Mouse (Mus musculus): ENCODE measurements at regions not wholly inside any gene's neighbourhood (a gene's known extent, or its start where the extent isn't known, plus 50 kb on each side); places are given as distances from the start of the nearest gene placed in this dataset.

DNA sequence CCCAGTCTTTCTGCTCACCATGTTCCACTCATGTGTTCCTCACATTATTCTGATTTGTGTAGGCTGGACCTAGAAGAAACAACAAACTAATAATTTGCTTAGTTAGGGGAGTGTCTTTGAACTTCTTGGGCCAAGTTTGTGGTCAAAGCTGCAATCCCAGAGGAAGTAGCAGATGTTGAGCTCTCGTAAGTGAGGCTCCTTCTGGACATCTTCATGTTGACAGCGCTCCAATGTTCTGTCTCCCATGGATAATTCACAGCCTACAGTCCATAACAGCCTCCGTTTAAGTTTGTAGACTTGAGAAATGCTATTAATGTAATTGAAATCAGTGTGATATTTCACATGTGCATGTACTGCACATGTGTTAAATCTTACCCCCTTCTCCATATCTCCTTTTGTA, 88.0 kb downstream of the Zfp330 start:
- H3K27me3 ChIP-seq (ENCODE audit: control insufficient read depth, insufficient read depth, low read length, poor library complexity, severe bottlenecking), result no peaks in the 10 kb centered on the region; the same call in 1 of the 2 replicates
- no peaks in the 10 kb centered on the region for H3K9me3 ChIP-seq (replicated peaks; ENCODE audit: control insufficient read depth, insufficient read depth, low read length, poor library complexity, severe bottlenecking)
- TF ChIP-seq POLR2A (IDR thresholded peaks at IDR 0.05; ENCODE audit: insufficient read depth, low read length) (no peak), EP300 (IDR thresholded peaks at IDR 0.05; ENCODE audit: insufficient read depth, low read depth, low read length) (no peak), CTCF (IDR thresholded peaks at IDR 0.05; ENCODE audit: low read depth, low read length) (no peak)
- H3K36me3 ChIP-seq (ENCODE audit: control insufficient read depth, insufficient read depth, low read length, poor library complexity, severe bottlenecking), result no peaks in the 10 kb centered on the region
- no peak overlapping the region for H3K27ac ChIP-seq (ENCODE audit: insufficient read depth, low read length)
- H3K4me1 ChIP-seq (ENCODE audit: control insufficient read depth, insufficient read depth, low read length), result no peaks in the 10 kb centered on the region
- H3K9ac ChIP-seq (ENCODE audit: low read depth, poor library complexity, severe bottlenecking), result no peak overlapping the region
- H3K4me3 ChIP-seq (ENCODE audit: low read depth, low read length), result no peak overlapping the region

DNA sequence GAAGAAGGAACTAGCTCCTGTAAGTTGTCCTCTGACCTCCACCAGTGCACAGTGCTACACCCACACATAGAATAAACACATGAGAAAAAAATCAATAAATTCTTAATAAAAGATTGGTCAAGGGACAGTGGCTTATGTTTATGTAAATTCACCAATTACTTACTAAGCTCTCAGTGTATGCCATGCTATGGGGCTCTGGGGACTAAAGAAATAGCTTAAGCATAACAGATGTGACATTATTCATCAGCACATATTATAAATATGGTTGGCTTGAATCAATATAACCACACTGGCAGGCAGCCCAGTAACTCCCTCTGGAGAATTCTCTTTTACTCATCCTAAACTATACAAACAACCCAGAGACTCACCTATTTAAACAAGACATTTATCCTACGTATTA, 95.2 kb downstream of the Zfp330 start:
- H3K27ac ChIP-seq (ENCODE audit: insufficient read depth, low read length), result no peak overlapping the region
- no peak overlapping the region for H3K4me3 ChIP-seq (ENCODE audit: low read depth, low read length)
- H3K9me3 ChIP-seq (replicated peaks; ENCODE audit: control insufficient read depth, insufficient read depth, low read length, poor library complexity, severe bottlenecking), result no peaks in the 10 kb centered on the region
- TF ChIP-seq POLR2A (IDR thresholded peaks at IDR 0.05; ENCODE audit: insufficient read depth, low read length), result no peak
- no peak for TF ChIP-seq CTCF (IDR thresholded peaks at IDR 0.05; ENCODE audit: low read depth, low read length)
- no peak for TF ChIP-seq EP300 (IDR thresholded peaks at IDR 0.05; ENCODE audit: insufficient read depth, low read depth, low read length)
- no peaks in the 10 kb centered on the region for H3K4me1 ChIP-seq (ENCODE audit: control insufficient read depth, insufficient read depth, low read length)
- no peaks in the 10 kb centered on the region; the same call in 1 of the 2 replicates for H3K27me3 ChIP-seq (ENCODE audit: control insufficient read depth, insufficient read depth, low read length, poor library complexity, severe bottlenecking)
- H3K9ac ChIP-seq (ENCODE audit: low read depth, poor library complexity, severe bottlenecking), result no peak overlapping the region
- no peaks in the 10 kb centered on the region for H3K36me3 ChIP-seq (ENCODE audit: control insufficient read depth, insufficient read depth, low read length, poor library complexity, severe bottlenecking)

DNA sequence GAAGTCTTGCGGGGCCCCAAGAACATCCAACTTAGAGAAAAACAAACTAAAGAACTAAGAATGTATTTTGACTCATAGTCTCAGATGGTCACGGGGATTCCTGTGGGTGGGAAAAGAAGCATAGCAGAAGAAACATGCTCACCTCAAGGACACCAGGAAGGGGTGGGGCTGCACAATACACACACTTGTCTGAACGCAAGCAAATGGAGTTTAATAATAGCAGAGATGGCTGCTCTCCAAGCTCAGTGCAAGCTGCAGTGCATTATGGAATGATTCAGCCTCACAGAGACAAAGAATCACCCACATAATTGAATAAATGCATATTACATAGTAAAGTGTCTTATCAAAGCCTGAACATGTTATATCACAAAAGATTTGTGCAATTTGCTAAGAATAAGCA, 96.2 kb downstream of the Zfp330 start:
- no peak for TF ChIP-seq CTCF (IDR thresholded peaks at IDR 0.05; ENCODE audit: low read depth, low read length)
- Histone ChIP-seq H3K27me3 (ENCODE audit: control insufficient read depth, insufficient read depth, low read length, poor library complexity, severe bottlenecking) (no peaks in the 10 kb centered on the region; the same call in 1 of the 2 replicates), H3K36me3 (ENCODE audit: control insufficient read depth, insufficient read depth, low read length, poor library complexity, severe bottlenecking) (no peaks in the 10 kb centered on the region), H3K4me1 (ENCODE audit: control insufficient read depth, insufficient read depth, low read length) (no peaks in the 10 kb centered on the region), H3K4me3 (ENCODE audit: low read depth, low read length) (no peak overlapping the region), H3K27ac (ENCODE audit: insufficient read depth, low read length) (no peak overlapping the region), H3K9ac (ENCODE audit: low read depth, poor library complexity, severe bottlenecking) (no peak overlapping the region), H3K9me3 (replicated peaks; ENCODE audit: control insufficient read depth, insufficient read depth, low read length, poor library complexity, severe bottlenecking) (no peaks in the 10 kb centered on the region)

DNA sequence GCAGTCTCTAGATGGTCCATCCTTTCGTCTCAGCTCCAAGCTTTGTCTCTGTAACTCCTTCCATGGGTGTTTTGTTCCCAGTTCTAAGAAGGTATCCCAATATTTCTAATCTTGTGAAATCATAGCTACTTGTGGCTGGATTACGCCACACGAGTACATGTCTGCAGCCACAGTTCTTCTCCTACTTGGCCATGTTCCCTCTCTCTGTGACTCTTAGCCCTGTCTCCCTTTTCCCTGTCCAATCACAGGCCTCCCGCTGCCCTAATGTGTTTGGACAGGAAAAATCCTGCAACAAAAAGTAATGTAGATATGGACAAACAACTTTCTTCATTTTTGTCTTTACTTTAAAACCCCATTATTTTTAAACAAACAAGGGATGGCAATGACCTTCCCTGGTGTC, 104.7 kb downstream of the Zfp330 start:
- H3K4me3 ChIP-seq (ENCODE audit: low read depth, low read length), result no peak overlapping the region
- no peaks in the 10 kb centered on the region for H3K9me3 ChIP-seq (replicated peaks; ENCODE audit: control insufficient read depth, insufficient read depth, low read length, poor library complexity, severe bottlenecking)
- no peaks in the 10 kb centered on the region for H3K27me3 ChIP-seq (ENCODE audit: control insufficient read depth, insufficient read depth, low read length, poor library complexity, severe bottlenecking)
- H3K9ac ChIP-seq (ENCODE audit: low read depth, poor library complexity, severe bottlenecking), result no peak overlapping the region
- no peaks in the 10 kb centered on the region for H3K4me1 ChIP-seq (ENCODE audit: control insufficient read depth, insufficient read depth, low read length)
- TF ChIP-seq EP300 (IDR thresholded peaks at IDR 0.05; ENCODE audit: insufficient read depth, low read depth, low read length) (no peak), POLR2A (IDR thresholded peaks at IDR 0.05; ENCODE audit: insufficient read depth, low read length) (no peak), CTCF (IDR thresholded peaks at IDR 0.05; ENCODE audit: low read depth, low read length) (no peak)
- H3K27ac ChIP-seq (ENCODE audit: insufficient read depth, low read length), result no peak overlapping the region
- no peaks in the 10 kb centered on the region for H3K36me3 ChIP-seq (ENCODE audit: control insufficient read depth, insufficient read depth, low read length, poor library complexity, severe bottlenecking)

DNA sequence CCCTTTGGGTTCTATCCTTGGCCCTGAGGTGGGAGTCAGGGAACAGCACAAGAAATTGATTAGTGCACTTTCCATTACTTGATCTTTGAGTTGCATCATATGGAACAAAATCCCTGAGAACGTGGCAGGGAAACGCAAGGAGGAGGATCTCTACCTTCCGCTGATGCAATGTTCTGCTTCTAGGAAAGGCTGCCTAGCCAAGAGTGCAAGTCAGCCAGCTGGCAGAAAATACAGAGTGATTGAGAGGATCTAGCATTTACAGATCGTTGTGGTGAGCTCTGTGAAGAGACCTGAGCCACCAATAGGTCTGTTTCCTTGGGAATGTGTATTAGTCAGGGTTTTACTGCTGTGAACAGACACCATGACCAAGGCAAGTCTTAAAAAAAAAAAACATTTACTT, 108.8 kb downstream of the Zfp330 start:
- H3K27me3 ChIP-seq (ENCODE audit: control insufficient read depth, insufficient read depth, low read length, poor library complexity, severe bottlenecking), result no peaks in the 10 kb centered on the region
- TF ChIP-seq CTCF (IDR thresholded peaks at IDR 0.05; ENCODE audit: low read depth, low read length) (no peak), EP300 (IDR thresholded peaks at IDR 0.05; ENCODE audit: insufficient read depth, low read depth, low read length) (no peak), POLR2A (IDR thresholded peaks at IDR 0.05; ENCODE audit: insufficient read depth, low read length) (no peak)
- no peak overlapping the region for H3K4me3 ChIP-seq (ENCODE audit: low read depth, low read length)
- no peaks in the 10 kb centered on the region for H3K36me3 ChIP-seq (ENCODE audit: control insufficient read depth, insufficient read depth, low read length, poor library complexity, severe bottlenecking)
- no peak overlapping the region for H3K9ac ChIP-seq (ENCODE audit: low read depth, poor library complexity, severe bottlenecking)
- H3K4me1 ChIP-seq (ENCODE audit: control insufficient read depth, insufficient read depth, low read length), result no peaks in the 10 kb centered on the region
- H3K9me3 ChIP-seq (replicated peaks; ENCODE audit: control insufficient read depth, insufficient read depth, low read length, poor library complexity, severe bottlenecking), result no peaks in the 10 kb centered on the region
- no peak overlapping the region for H3K27ac ChIP-seq (ENCODE audit: insufficient read depth, low read length)

DNA sequence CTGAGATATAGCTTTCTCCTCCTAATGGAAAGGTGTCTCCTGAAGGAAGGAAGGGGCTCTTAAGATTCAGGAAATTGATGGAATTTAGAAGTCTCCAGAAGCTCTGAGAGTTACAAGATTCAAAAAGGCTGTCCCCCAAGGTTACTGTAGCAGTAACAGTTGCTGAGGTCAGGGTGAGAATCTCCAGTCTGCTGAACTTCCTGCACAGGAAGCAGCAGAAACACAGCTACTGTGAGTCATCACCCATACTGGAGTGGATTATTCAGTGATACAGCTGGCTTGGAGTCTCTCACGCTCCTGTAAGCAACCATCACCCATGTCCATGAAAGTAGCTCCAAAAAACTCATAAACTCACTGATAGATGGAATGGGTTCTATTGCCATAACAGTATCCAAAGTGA, 133.5 kb downstream of the Zfp330 start:
- Histone ChIP-seq H3K4me1 (ENCODE audit: control insufficient read depth, insufficient read depth, low read length) (no peaks in the 10 kb centered on the region), H3K27me3 (ENCODE audit: control insufficient read depth, insufficient read depth, low read length, poor library complexity, severe bottlenecking) (no peaks in the 10 kb centered on the region), H3K27ac (ENCODE audit: insufficient read depth, low read length) (no peak overlapping the region), H3K36me3 (ENCODE audit: control insufficient read depth, insufficient read depth, low read length, poor library complexity, severe bottlenecking) (no peaks in the 10 kb centered on the region), H3K9me3 (replicated peaks; ENCODE audit: control insufficient read depth, insufficient read depth, low read length, poor library complexity, severe bottlenecking) (no peaks in the 10 kb centered on the region), H3K9ac (ENCODE audit: low read depth, poor library complexity, severe bottlenecking) (no peak overlapping the region), H3K4me3 (ENCODE audit: low read depth, low read length) (no peak overlapping the region)
- TF ChIP-seq POLR2A (IDR thresholded peaks at IDR 0.05; ENCODE audit: insufficient read depth, low read length) (no peak), CTCF (IDR thresholded peaks at IDR 0.05; ENCODE audit: low read depth, low read length) (no peak), EP300 (IDR thresholded peaks at IDR 0.05; ENCODE audit: insufficient read depth, low read depth, low read length) (no peak)
